Mouse (Mus musculus): Measurements from ENCODE around the gene Gm49387.

GRCm38 (mm10) chr14:31664100-31664902 is 23.6 kb upstream of the Gm49387 start:
- no peak for TF ChIP-seq CTCF (IDR thresholded peaks at IDR 0.05; ENCODE audit: low read depth)
- no peak for TF ChIP-seq EP300 (optimal IDR thresholded peaks at IDR 0.05)

All from stomach, postnatal 0 days (tissue).